Mouse (Mus musculus): ENCODE measurements around the gene Zfp473.
"Not testable (repeated sequence)": the region's sequence is repeated elsewhere in the genome, so short reads cannot be mapped to it uniquely, and the experiment has no call there.

Gene Zfp473

DNA sequence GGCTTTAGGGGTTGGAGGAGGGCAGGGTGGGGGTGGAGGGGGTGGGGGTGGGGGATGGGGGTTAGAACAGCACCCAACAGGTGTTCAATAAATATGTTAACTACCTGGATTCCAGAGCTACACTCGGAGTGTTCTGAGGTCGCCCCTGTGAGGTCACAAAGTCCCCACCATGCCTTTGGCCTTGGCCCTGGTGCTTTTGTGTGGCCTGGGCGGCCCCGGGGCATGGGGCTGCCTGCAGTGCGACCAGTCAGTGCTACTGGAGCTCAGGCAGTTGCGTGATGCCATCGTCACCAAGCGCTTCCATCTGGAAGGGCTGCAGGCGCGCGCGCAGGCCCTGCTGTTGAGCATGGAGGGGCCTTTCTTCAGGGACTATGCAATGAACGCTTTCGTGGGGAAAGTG lies 42.3 kb downstream of the Zfp473 start, which contains the start of gene Izumo2:
TSS of gene Izumo2 (plus strand) at position 169 of the 400 bp plus-strand sequence.
- DNase-seq = no peak

DNA sequence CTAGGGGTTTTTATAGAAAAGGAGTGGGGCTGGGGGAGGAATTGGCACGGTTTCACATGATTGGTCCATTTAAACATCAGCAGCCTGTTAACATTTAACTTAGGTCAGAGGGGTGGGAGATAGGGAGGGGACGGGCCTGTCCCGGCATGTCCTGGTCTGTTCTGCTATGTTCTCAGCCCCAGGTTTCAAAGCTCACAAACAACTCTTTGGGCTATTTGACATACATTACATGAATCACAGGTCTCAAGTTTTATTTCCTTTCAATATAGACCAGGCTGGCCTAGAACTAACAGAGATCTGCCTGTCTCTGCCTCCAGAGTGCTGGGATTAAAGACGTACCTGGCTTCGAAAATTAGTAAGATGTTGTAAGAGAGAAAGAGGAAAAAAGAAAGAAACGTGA lies 42.8 kb downstream of the Zfp473 start:
- not testable (repeated sequence) for DNase-seq

DNA sequence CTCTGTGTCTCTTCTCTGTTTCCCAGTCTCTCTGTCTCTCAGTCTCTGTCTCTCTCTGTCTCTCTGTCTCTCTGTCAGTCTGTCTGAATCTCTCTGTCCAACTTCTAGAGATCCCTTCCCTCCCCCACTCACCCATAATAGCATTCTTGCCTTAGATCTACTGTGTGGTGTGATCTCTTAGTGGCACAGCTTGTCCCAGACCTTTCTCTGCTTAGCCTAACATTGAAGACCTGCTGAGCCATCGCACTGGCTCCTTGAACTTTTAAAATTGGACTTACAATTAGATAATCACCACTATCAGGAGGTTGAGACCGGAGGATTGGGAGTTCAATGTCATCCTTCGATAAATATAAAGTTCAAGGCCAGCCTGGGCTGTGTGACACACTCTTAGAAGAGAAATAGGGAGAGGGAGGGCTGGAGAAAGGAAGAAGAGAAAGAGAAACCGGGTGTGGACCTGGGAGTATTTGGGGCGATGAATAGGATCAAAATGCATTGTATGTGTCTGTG lies 43.6 kb downstream of the Zfp473 start:
- no peak for DNase-seq

DNA sequence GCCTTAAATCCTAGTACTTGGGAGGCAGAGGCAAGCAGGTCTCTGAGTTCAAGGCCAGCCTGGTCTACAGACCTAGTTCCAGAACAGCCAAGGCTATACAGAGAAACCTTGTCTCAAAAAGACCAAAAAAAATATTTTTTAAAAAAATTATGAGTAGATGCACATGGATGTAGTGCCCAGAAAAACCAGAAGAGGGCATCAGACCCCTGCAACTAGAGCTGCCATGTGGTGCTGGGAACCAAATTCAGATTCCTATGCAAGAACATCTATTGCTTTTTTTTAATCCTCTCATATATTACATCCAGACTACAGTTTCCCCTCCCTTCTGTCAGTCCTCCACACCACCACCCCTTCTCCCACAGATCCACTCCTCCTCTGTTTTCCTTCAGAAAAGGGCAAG lies 44.5 kb downstream of the Zfp473 start:
- DNase-seq = no peak

DNA sequence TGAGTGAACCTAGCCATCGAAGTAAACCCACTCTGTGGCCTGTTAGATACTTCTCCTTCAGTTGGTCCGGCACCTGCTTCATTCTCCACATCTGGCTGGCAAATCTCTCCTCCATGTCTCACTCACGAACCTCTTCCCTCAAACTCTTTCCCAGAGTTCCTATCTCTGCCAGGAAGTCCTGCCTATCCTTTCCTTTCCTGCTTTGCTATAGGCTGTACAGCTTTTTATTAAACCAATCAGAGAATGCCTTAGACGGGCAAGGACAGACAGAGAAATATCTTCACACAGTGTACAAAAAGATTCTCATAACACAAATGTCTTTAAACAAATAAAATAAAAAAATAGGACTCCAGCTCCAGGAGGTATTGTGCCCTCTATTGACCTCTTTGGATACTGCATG lies 45.8 kb downstream of the Zfp473 start:
- no peak for DNase-seq

DNA sequence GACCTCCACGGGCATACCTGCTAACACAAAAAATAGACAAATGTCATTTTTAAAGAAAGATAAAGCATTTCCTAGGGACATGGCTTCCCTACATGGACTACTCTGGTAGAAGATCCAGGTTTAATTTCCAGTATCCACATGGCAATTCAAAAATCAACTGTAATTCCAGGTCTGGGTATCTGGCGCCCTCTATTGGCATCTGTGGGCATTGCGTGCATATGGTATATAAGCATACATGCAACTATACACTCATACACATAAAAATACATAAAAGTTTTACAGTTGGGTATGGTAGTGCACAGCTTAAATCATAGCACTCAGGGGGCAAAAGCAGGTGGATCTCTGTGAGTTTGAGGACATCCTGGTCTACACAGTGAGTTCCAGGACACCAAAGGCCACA lies 46.5 kb downstream of the Zfp473 start:
- DNase-seq = peak; percentile 66

DNA sequence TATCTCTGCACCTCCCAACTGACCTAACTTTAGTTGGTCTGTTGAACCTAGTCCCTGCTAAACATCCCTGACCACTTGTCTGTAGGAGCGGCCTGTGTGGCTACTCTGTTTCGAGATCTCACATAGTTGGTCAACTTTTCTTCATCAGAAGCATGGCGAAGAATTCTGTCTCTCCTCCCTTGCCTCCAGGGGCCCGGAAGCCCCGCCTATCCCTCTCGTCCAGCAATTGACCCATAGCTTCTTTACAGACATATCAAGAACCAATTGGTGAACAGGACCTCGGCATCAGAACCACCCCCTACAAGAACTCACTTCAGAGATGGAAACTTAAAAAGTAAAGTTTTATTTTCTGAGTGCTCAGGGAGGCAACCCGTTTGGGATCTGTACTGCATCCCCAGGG lies 47.9 kb downstream of the Zfp473 start:
- DNase-seq = no peak

DNA sequence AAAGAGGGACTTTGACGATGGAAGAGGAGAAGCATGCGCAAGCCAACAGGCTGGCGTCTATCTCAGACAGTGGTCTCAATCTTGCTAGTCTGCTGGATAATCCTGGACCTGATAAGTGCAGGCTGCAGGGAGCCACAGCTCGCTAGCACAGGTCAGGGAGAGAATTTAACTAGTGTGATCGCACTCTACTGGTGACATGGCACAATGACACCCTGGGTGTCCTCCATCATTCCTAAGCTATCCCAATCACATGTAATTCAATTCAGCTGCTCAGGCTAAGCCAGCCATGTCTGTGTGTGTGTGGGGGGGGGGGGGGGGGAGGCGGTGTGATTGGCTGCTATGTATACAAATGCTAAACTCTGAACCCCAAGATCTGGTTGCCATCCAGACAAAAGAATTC lies 48.9 kb downstream of the Zfp473 start:
- DNase-seq = peak; percentile 43

DNA sequence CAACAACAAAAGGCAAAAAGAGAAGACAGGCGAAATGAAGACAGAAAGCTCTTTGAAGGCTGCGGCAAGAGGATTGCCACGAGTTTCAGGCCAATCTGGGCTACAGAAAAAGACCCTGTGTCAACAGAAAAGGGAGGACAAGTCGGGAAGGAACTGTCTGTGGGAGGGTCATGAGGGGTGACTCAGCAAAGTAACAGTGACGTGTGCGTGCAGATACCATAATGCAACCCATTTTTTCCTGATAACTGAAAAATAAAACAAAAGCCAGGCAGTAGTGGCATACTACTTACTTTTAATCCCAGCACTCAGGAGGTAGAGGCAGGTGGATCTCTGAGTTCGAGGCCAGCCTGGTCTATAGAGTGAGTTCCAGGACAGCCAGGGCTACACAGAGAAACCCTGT lies 52.9 kb downstream of the Zfp473 start:
- DNase-seq = no peak

DNA sequence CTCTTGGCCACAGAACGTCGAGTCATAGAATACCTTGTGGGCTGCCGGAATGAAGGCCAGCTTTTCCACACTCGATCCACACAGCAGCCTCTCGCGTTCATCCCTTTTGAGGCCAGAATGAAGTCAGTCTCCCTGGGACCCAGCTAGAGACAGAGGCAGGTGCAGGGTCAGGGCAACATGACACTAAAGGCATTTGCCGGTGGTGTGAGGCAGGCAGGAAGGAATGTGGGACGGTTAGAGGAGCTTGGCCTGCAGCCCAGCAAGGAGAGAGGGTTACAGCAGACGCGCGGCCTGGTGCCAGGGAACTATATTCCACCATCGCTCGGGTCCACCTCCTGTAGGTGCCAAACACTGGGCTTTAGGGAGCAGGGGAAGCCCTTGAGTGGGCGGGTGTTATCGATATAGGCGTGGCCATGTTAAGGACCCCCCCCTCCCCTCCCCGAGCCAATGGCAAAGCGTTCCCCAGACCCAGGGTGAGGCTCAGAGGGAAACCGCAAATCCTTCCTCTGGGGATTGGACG lies 53.6 kb downstream of the Zfp473 start:
- peak; percentile 73 for DNase-seq

DNA sequence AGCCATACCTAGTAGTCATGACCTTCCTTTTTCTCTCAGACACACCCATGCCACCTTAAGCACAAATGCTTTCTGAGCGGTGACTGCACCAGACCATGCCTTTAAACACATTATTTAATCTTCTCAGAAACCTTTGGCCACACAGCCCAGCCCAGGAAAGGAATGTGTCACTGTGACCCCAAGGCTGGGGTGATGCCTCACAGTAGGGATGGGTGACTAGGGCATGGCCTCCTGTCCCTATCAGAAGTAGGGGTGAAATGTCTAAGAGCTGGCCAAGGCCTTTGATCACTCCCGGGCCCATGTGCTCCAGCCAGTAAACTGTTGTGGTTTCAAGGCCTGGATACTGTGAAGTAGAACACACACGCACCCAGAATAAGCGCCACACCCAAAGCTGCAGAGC lies 55.6 kb downstream of the Zfp473 start:
- DNase-seq = no peak

DNA sequence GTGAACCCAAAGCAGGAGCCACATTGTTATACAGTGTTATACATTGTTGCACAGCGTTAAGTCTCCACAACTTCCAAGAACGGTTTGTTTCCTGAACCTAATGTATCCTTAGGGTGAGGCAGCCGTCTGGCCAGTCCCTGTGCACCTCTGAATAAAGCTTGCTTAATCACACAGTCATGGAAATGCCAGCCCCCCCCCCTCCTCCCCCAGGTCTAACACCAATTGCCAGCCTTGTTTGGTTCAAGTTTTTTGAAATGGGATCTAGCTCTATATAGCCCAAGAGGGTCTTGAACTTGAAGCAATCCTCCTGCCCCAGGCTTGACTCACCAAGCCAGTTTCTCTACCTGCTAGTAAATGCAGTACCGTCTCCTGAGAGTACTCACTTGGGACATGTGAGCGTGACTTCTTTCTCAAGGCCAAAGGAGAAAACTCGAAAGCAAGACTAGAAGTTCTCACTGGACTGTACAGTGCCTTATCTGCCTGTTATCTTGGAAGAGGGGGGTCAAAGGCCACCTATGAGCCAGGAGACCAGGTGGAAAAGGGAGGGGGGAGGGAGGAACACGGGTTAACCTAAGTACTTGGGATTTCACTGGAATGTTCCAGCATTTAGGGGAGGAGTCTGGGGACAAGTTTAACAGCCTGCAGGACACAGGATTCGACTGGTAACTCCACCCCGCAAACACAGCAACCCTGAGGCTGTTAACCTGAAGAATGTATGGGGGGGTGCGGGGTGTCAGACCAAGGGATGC lies 57.2 kb downstream of the Zfp473 start:
- DNase-seq = no peak

DNA sequence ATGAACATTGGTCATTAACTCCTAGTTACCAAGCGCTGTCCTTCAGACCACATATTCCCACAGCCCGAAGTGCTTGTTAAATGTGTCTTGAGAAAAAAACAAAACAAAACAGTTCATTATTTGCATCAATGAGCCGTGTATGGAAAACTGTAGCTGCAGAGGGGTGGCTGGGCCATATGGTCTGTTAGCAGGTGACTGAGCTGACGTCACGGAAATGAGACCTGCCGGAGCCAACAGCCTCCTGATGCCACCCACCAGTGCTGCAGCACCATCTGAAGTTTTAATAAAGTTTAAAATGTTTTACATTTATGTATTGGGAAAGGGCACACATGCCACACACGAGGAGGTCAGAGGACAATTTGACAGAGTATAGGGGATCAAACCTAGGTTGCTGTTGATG lies 61.5 kb downstream of the Zfp473 start:
- DNase-seq = no peak

DNA sequence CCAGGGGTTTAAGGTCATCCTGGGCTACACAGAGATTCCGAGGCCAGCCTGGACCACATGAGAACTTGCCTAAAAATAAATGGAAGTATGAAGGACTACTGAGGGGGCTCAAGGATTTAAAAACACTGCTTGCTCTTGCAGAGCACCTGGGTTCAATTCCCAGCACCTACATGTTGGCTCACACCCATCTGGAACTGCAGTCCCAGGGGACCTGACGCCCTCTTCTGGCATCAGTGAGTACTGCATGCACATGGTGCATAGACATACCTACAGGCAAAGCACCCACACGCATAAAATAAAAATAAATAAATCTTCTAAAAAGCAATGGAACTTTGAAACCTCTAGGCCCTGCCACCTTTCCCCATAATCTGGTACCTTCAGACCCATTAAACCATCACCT lies 62.0 kb downstream of the Zfp473 start:
- no peak for DNase-seq

DNA sequence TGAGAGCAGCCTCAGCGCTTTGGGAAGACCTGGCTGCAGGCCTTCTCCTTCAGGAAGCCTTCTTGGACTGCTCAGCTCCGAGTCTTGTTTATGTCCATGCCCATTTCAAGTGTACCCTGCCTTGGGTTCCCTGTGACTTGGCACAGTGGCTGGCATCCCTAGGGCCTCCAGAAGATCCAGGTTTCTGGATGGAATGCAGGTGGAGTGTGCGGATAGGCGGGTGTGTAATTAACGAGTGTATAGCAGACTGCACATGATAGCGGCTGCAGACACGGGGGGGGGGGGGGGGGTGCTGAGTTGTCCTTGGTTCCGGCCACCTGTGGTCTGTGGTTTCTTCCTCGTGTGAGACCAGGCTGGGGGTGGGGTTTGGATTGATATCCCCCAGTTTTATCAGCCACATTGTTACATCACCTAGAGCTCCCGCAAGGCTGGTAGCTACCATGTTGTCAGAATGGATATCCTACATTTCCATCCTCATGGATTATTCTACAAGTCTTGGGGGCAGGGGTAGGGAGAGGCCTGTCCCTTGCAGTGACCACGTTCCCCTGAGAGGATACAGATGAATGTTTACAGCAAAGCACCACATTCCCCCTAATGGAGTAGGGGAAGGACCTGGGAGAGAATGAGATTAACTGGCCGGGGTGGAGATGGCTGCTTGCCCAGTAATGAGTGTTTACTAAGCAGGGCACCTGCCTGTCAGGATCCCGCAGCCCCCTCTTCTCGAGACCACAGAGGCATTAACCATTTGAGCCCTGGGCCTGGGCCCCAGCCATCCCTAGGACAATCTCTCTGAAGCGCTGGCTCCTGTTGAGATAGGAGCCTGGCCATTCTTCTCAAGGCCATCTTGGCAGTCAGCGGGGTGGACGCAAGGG lies 65.1 kb downstream of the Zfp473 start:
- no peak for DNase-seq

DNA sequence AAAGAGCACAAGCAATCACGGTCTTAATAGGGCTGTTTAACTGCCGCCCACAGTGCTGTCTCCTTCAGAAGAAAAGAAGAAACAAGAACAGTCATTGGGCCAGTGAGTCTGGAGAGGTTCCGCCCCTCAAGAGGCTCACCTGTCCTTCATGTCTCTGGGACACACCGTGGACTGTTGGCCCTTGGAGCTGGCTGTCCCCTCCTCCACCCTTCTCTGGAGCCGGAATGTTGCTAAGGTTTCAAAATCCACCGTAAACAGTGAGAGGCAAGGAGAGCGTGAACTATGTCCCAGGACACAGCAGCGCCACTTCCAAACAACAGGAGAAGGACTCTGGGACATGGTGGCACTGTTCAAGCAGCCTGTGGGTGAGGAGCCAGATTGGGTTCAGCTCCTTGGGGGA lies 67.2 kb downstream of the Zfp473 start:
- peak; percentile 83 for DNase-seq
